Mouse (Mus musculus) forebrain, embryonic 13.5 days (tissue): Measurements from ENCODE around the gene Clpx. TPM values are rescaled to one million over a fixed set of nuclear protein-coding genes. Genes with fewer than 3 reads are reported as not detected.

ENCODE experiments used
- ATAC-seq: fragments of 200-750 bp; cut with Nextera tagmentation; 2 replicates; pipeline ENCODE4 v1.8.0; 2017
- H3K27ac ChIP-seq: fragments of 300-500 bp; sonication (generic); 2 replicates; pipeline ENCODE4 v1.5.1; 2015; ENCODE audit warnings: inconsistent platforms, mild to moderate bottlenecking, moderate library complexity
- H3K27me3 ChIP-seq: fragments of 300-500 bp; sonication (generic); 2 replicates; pipeline ENCODE4 v1.6.1; 2015; ENCODE audit warnings: mild to moderate bottlenecking, inconsistent platforms
- H3K36me3 ChIP-seq: fragments of 300-500 bp; sonication (generic); 2 replicates; pipeline ENCODE4 v1.6.1; 2015; ENCODE audit warnings: mild to moderate bottlenecking, inconsistent platforms; ENCODE audit not compliant: poor library complexity, severe bottlenecking
- H3K4me1 ChIP-seq: fragments of 300-500 bp; sonication (generic); 2 replicates; pipeline ENCODE4 v1.6.1; 2015; ENCODE audit warnings: inconsistent platforms
- H3K4me2 ChIP-seq: fragments of 300-500 bp; sonication (generic); 2 replicates; pipeline ENCODE4 v1.6.1; 2015; ENCODE audit warnings: inconsistent platforms, mild to moderate bottlenecking, moderate library complexity
- H3K4me3 ChIP-seq: fragments of 300-500 bp; sonication (generic); 2 replicates; pipeline ENCODE4 v1.5.1; 2015; ENCODE audit warnings: mild to moderate bottlenecking, inconsistent platforms
- H3K9ac ChIP-seq: fragments of 300-500 bp; sonication (generic); 2 replicates; pipeline ENCODE4 v1.6.1; 2015; ENCODE audit warnings: mild to moderate bottlenecking, inconsistent platforms
- H3K9me3 ChIP-seq: fragments of 300-500 bp; sonication (generic); replicated peaks from 2 replicates; pipeline ENCODE4 v1.6.1; 2016; ENCODE audit warnings: inconsistent platforms
- WGBS: fragments of 180-500 bp; shearing (Covaris S2); methylation state at CpG from one replicate; pipeline ENCODE4 v1.1.7; 2015; 5-methylcytosine and 5-hydroxymethylcytosine counted together
- polyA plus RNA-seq: library from polyadenylated mRNA; unstranded; fragments of >200 nt; fragmentation: Nextera tagmentation; extraction: Ambion mirVana; gene quantifications from 2 replicates; pipeline ENCODE4 v1.2.1, GENCODE M21; 2015

The Clpx gene
- polyA plus RNA-seq, 1 experiment from 2014 or later = 44.4 TPM

DNA sequence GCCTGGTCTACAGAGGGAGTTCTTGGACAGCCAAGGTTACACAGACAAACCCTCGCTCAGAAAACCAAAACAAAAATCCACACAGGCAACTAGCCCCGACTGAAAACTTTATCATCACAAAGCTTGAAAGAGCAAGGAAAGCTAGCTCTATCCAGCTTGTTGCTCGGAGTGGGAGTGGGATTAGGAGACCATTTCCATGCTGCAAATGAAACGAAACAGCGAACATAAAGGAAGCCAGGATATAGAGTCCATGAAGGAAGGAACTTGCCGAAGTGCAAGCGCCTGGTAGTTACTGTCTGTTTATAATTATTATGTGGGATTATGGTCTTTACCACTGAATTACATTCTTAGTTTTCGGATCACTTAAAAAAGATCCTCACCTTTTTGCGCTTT lies 484 bp upstream of the Clpx start:
- 0% methylated on average over 9 of the region's 9 CpGs for WGBS
- ATAC-seq = peak; percentile 44

GRCm38 (mm10) chr9:65294716-65295378 lies 787 bp downstream of the Clpx start:
- Histone ChIP-seq H3K4me2 (peak overlapping the region; percentile 85), H3K9me3 (no peaks in the 10 kb centered on the region), H3K27ac (peak overlapping the region; percentile 65; the same call in 1 of the 2 replicates), H3K4me1 (peaks cover 24% of the 10 kb centered on the region), H3K36me3 (peaks cover 19% of the 10 kb centered on the region), H3K9ac (peak overlapping the region; percentile 95), H3K27me3 (no peaks in the 10 kb centered on the region), H3K4me3 (peak overlapping the region; percentile 97)
- no peak for ATAC-seq
- WGBS = 2% methylated on average over 28 of the region's 28 CpGs

More for the DNA sequence above, 484 bp upstream of the Clpx start:
- H3K4me3 ChIP-seq = peak overlapping the region; percentile 97
- H3K4me1 ChIP-seq = peaks cover 24% of the 10 kb centered on the region
- H3K27ac ChIP-seq = peak overlapping the region; percentile 52
- no peaks in the 10 kb centered on the region for H3K27me3 ChIP-seq
- H3K36me3 ChIP-seq = peaks cover 16% of the 10 kb centered on the region; the same call in 1 of the 2 replicates
- peak overlapping the region; percentile 85 for H3K4me2 ChIP-seq
- H3K9ac ChIP-seq = peak overlapping the region; percentile 95
- no peaks in the 10 kb centered on the region for H3K9me3 ChIP-seq

- H3K27ac ChIP-seq = no peak overlapping the region
- 100% methylated on average over 2 of the region's 2 CpGs for WGBS
- H3K27me3 ChIP-seq = no peaks in the 10 kb centered on the region
- ATAC-seq = no peak
- H3K4me2 ChIP-seq = no peak overlapping the region
- no peaks in the 10 kb centered on the region for H3K9me3 ChIP-seq
- no peak overlapping the region for H3K4me3 ChIP-seq
- H3K9ac ChIP-seq = no peak overlapping the region
- H3K36me3 ChIP-seq = peaks cover 39% of the 10 kb centered on the region
- peaks cover 24% of the 10 kb centered on the region for H3K4me1 ChIP-seq
Observed at GRCm38 (mm10) chr9:65297056-65297455, 3.0 kb downstream of the Clpx start.

DNA sequence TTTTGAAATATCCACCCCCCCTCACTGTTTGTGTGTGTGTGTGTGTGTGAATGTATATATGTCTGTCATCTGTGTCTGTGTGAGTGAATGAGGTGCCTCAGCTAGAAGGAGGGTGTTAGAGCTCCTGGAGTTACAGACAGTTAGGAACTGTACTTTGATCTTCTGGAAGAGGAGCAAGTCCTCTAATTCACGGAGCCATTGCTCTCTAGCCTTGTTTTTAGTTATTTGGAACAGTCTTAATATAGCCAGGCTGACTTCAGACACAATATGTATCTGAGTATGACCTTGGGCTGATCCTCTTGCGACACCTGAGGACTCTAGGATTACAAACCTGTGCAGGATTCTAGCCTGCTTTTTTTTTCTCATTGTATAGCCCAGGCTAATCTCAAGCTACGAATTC lies 4.7 kb downstream of the Clpx start:
- 89% methylated on average over 3 of the region's 3 CpGs for WGBS
- no peaks in the 10 kb centered on the region for H3K27me3 ChIP-seq
- no peak overlapping the region for H3K9ac ChIP-seq
- peaks cover 15% of the 10 kb centered on the region for H3K4me1 ChIP-seq
- ATAC-seq = no peak
- no peak overlapping the region for H3K4me2 ChIP-seq
- no peak overlapping the region for H3K27ac ChIP-seq
- no peaks in the 10 kb centered on the region for H3K9me3 ChIP-seq
- H3K36me3 ChIP-seq = peaks cover 56% of the 10 kb centered on the region
- H3K4me3 ChIP-seq = no peak overlapping the region

DNA sequence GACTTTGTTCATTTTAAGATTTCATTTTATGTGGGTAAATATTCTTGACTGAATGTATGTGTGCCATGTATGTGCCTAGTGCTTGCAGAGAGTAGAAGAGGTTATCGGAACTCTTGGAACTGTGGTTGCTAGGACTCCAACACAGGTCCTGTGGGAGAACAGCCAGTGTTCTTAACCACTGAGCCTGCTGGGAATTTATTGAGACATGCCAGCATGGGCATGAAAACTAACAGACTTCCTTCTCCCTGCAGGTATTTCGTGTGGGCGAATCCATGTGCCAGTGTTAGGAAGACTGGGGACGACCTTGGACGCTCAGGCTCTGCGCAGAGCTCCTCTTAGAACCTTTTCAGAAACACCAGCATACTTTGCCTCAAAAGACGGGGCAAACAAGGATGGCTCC lies 5.6 kb downstream of the Clpx start:
- Histone ChIP-seq H3K9me3 (no peaks in the 10 kb centered on the region), H3K4me2 (no peak overlapping the region), H3K27me3 (no peaks in the 10 kb centered on the region), H3K4me1 (peaks cover 15% of the 10 kb centered on the region), H3K27ac (no peak overlapping the region), H3K36me3 (peaks cover 64% of the 10 kb centered on the region), H3K9ac (no peak overlapping the region), H3K4me3 (no peak overlapping the region)
- ATAC-seq = no peak
- 95% methylated on average over 7 of the region's 7 CpGs for WGBS

DNA sequence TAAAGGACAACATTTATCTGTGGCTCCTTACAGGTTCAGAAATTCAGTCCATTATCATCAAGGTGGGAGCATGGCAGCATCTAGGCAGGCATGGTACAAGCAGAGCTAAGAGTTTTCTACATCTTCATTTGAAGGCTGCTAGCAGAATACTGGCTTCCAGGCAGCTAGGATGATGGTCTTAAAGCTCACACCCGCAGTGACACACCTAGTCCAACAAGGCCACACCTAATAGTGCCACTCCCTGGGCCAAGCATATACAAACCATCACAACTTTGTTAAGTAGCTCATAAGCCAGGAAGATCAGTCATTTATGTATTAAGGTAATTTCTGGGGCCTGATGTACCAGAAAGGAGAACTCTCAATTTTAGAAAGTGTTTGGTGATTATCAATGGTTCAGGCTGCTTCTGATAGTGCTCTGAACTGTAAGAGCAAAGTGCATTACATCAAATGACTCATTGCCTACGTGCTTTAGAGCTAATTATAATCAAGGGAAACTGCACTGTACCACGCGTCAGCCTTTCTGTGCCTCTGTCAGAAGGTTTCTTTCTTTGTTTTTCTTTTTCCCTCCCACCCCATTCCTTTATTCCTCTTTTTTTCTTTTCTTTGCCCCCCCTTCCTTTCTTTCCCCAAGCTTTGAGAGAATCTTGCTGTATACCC lies 8.4 kb downstream of the Clpx start:
- Histone ChIP-seq H3K36me3 (peaks cover 80% of the 10 kb centered on the region), H3K9me3 (no peaks in the 10 kb centered on the region)
- 95% methylated on average over 4 of the region's 4 CpGs for WGBS

DNA sequence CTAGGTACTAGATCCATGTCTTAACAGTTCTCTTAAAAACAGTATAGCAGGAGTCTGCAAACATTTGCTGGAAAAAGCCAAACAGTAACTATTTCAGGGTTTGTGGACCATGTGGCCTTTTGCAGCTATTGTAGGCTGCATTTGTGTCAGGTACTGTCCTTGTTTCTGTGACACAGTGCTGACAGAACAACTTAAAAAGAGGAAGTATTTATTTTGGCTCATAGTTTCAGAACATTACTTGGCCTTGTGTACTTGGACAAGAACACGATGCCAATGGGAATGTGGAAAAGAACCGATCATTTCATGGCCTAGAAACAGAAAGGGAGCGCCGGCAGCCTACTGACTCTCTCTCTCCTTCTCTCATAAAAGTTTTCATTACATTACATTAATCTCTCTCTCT lies 9.5 kb downstream of the Clpx start:
- Histone ChIP-seq H3K36me3 (peaks cover 79% of the 10 kb centered on the region), H3K27me3 (no peaks in the 10 kb centered on the region), H3K4me3 (no peak overlapping the region), H3K4me2 (no peak overlapping the region), H3K4me1 (no peaks in the 10 kb centered on the region), H3K9ac (no peak overlapping the region), H3K27ac (no peak overlapping the region), H3K9me3 (no peaks in the 10 kb centered on the region)
- no peak for ATAC-seq
- 96% methylated on average over 4 of the region's 4 CpGs for WGBS

More for the DNA sequence above, 8.4 kb downstream of the Clpx start:
- Histone ChIP-seq H3K27ac (no peak overlapping the region), H3K4me3 (no peak overlapping the region), H3K9ac (no peak overlapping the region), H3K4me2 (no peak overlapping the region), H3K27me3 (no peaks in the 10 kb centered on the region), H3K4me1 (no peaks in the 10 kb centered on the region)
- ATAC-seq = no peak

DNA sequence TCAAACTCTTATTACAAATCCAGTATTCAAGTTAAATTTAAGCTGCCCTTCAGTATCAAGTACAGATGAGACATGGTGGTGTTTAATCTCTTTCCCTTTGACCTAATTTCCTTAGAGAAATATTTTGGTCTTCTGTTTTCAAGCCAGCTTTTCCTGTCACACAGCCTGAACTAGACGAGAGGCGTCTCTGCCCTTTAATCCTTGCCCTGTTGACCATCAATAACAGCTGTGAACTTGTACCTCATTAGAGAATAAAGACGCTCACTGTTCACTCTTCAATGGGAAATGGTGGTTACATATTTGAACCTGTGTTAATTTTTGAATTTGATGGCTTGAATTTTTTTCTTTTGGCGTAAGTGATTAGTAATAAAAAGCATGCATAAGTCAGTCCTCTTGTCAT lies 10.2 kb downstream of the Clpx start:
- ATAC-seq = no peak
- H3K9ac ChIP-seq = no peak overlapping the region
- H3K4me1 ChIP-seq = no peaks in the 10 kb centered on the region
- 81% methylated on average over 4 of the region's 4 CpGs for WGBS
- peaks cover 86% of the 10 kb centered on the region for H3K36me3 ChIP-seq
- H3K27ac ChIP-seq = no peak overlapping the region
- no peaks in the 10 kb centered on the region for H3K9me3 ChIP-seq
- H3K27me3 ChIP-seq = no peaks in the 10 kb centered on the region
- H3K4me2 ChIP-seq = no peak overlapping the region
- no peak overlapping the region for H3K4me3 ChIP-seq

DNA sequence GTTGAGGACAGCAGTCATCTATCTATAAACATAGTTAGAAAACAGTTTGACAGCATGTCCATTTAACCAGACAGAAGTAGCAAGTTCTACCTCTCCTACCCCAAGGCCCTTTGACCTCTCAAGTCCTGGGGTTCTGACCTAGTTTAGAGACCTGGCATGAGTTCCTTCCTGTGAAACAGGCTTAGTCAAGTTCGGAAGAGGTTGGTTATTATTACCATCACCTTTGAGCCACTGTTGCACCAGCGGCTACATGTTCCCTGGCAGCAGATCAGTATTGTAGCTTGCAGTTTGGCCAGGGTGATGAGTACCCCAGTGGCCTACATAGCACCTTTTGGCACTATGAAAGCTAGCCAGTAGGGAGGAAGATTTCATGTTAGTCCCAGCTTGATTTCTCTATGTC lies 12.6 kb downstream of the Clpx start:
- no peak for ATAC-seq
- no peaks in the 10 kb centered on the region for H3K4me1 ChIP-seq
- H3K27ac ChIP-seq = no peak overlapping the region
- WGBS = 96% methylated on average over 2 of the region's 2 CpGs
- no peaks in the 10 kb centered on the region for H3K9me3 ChIP-seq
- H3K4me2 ChIP-seq = no peak overlapping the region
- no peak overlapping the region for H3K9ac ChIP-seq
- no peaks in the 10 kb centered on the region for H3K27me3 ChIP-seq
- no peak overlapping the region for H3K4me3 ChIP-seq
- peaks cover 76% of the 10 kb centered on the region for H3K36me3 ChIP-seq

GRCm38 (mm10) chr9:65308011-65308410 lies 14.0 kb downstream of the Clpx start:
- Histone ChIP-seq H3K27ac (no peak overlapping the region), H3K4me2 (no peak overlapping the region), H3K4me1 (no peaks in the 10 kb centered on the region), H3K9me3 (no peaks in the 10 kb centered on the region), H3K36me3 (peaks cover 75% of the 10 kb centered on the region), H3K27me3 (no peaks in the 10 kb centered on the region), H3K9ac (no peak overlapping the region), H3K4me3 (no peak overlapping the region)
- no peak for ATAC-seq
- WGBS = 92% methylated on average over 1 of the region's 1 CpGs

DNA sequence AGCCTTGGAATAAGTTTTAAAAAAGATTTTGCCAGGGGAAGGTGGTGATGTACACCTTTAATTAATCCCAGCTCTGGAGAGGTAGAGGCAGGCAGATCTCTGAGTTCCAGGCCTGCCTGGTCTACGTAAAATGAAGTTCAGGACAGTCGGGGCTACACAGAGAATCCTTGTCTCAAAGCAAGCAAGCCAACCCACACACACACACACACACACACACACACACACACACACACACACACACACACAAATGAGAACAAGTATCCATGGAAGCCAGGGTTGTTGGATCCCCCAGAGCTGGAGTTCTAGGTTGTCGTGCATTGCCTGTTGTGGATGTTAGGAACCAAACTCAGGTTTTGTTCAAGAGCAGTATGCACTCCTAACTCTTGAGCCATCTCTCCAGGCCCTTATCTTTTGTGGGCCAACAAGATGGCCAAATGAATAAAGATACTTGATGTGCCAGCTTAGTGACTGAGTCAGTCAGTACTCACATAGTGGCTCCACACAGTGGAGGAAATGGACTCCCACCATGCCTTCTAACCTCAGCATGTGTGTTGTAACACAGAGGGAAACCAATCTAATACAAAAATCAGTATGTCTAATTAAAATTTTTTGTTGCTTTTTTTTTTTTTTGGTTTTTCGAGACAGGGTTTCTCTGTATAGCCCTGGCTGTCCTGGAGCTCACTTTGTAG lies 18.8 kb downstream of the Clpx start:
- ATAC-seq = no peak
- Histone ChIP-seq H3K4me1 (no peaks in the 10 kb centered on the region), H3K4me3 (no peak overlapping the region), H3K36me3 (peaks cover 61% of the 10 kb centered on the region), H3K4me2 (no peak overlapping the region), H3K27me3 (no peaks in the 10 kb centered on the region), H3K9me3 (no peaks in the 10 kb centered on the region), H3K9ac (no peak overlapping the region), H3K27ac (no peak overlapping the region)
- 94% methylated on average over 4 of the region's 4 CpGs for WGBS

- Histone ChIP-seq H3K4me2 (no peak overlapping the region), H3K27me3 (no peaks in the 10 kb centered on the region), H3K9me3 (no peaks in the 10 kb centered on the region), H3K36me3 (peaks cover 64% of the 10 kb centered on the region), H3K4me1 (no peaks in the 10 kb centered on the region), H3K4me3 (no peak overlapping the region), H3K27ac (no peak overlapping the region), H3K9ac (no peak overlapping the region)
- WGBS = 97% methylated on average over 1 of the region's 1 CpGs
- no peak for ATAC-seq
Observed at GRCm38 (mm10) chr9:65313846-65314245, 19.8 kb downstream of the Clpx start.
